Mouse (Mus musculus): ENCODE measurements around the gene Tnfsfm13. TPM values are rescaled to one million over a fixed set of nuclear protein-coding genes. Genes with fewer than 3 reads are reported as not detected.
A peak's percentile ranks its signal among the peaks of the same experiment; 100 is the strongest.

Gene Tnfsfm13
- total RNA-seq, 2 experiments from 2014 or later = 1.2 to 1.9 TPM

DNA sequence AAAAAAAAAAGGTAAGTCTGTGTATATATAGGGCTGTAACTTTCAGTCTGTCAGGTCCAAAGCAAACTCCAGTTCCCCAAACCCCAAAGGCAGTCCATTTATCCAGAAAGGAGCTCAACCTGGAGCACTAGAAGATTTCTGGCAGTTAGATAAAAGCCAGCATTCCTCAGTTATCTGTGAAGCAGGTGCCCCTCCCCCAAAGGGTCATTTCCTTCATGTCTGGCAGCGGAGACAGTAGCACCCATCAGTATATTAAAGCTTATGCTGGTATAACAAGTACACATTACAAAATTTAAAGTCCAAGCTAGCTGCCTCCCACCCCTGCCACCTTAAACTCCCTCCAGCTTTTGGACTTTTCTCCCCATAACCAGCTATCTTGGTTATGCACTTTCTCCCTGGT lies 3.7 kb upstream of the Tnfsfm13 start:
- Histone ChIP-seq H3K27ac (no peak overlapping the region), H3K4me3 (no peak overlapping the region)
- no peak for DNase-seq
- TF ChIP-seq CTCF (IDR thresholded peaks at IDR 0.05) = no peak
- intact Hi-C loops (cut with DNase I) = no loop called here

DNA sequence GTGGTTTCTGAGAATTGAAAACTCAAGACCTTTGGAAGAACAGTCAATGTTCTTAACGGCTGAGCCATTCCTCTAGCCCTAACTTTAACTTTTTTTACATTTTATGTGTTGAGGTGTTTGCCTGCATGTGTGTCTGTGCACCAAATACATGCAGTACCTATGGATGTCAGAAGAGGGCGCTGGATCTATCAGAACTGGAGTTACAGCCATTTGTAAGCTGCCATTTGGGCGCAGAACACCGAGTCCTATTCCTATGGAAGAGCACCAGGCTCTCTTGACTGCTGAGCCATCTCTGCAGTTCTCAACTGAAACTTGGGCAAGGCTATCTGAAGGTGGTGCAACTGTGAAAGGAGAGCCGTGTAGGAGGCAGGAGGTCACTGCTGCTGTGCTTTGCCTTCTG lies 2.7 kb upstream of the Tnfsfm13 start:
- intact Hi-C loops (cut with DNase I) = no loop called here
- no peak overlapping the region for H3K27ac ChIP-seq
- no peak overlapping the region for H3K4me3 ChIP-seq
- TF ChIP-seq CTCF (IDR thresholded peaks at IDR 0.05) = peak; percentile 22; the same call in 1 of the 2 replicates
- DNase-seq = no peak

DNA sequence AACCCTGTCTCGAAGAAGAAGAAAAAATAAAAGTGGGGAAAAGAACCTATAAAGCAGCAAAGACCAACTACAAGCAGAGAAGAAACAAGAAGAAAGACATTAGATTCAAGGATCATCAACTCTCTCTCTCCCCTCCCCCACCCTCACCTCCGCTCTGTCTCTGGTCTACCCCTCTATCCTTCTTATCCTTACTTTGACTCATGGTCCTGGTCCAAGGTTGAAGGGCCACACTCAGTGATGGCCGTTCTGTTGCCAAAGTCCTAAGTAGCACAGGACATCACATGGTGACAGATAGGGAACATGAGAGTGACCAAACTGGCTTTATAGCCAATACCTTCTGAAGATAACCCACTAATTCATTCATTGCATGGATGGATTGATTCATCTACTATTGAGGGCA lies 1.5 kb upstream of the Tnfsfm13 start:
- intact Hi-C loops (cut with DNase I) = no loop called here
- TF ChIP-seq CTCF (IDR thresholded peaks at IDR 0.05) = no peak
- no peak for DNase-seq

DNA sequence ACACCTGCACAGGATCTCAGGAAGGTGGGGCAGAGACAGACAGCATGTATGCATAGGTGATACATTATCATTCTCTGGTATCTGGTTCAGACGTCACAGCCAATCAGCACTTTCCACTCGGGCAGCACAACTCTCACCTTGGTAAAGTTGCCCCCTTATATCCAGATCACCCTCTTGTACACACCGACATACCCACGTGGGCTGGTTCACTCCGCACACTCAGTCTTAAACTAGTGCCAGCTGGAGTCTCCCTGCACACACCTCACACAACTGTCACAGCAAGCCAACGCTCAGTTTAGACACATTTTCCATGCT lies 895 bp downstream of the Tnfsfm13 start:
- H3K27ac ChIP-seq = peak overlapping the region; percentile 94
- TF ChIP-seq CTCF (IDR thresholded peaks at IDR 0.05) = no peak
- DNase-seq = no peak
- intact Hi-C loops (cut with DNase I) = no loop called here
- H3K4me3 ChIP-seq = peak overlapping the region; percentile 86

More for the DNA sequence above, 1.5 kb upstream of the Tnfsfm13 start:
- Histone ChIP-seq H3K4me3 (no peak overlapping the region), H3K27ac (no peak overlapping the region)

DNA sequence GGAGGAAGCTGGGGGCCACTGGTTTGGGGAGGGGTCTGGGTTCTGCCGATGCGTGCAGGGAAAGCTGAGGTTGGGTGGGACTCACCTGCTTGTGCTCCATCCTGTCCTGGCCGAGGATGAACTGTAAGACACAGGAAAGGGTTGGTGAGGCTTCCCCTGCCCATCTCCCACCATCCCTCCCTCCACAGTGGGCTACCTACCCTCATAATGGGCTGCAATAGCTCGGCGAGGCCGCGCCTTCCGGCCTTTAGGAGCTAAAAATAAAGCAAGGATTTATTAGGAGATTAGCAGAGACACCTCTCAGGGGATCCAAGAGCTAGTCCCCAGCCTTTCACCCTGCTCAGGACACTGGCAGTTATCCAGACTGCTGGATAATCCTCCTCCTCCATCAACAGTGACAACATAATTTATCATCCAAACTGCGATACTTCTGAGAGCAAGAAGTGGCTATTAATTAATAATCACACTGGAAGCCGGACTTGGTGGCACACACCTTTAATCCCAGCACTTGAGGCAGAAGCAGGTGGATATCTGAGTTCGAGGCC lies 2.4 kb downstream of the Tnfsfm13 start:
- no peak for TF ChIP-seq CTCF (IDR thresholded peaks at IDR 0.05)
- intact Hi-C loops (cut with DNase I) = no loop called here
- DNase-seq = peak; percentile 40
- peak overlapping the region; percentile 94 for H3K27ac ChIP-seq
- H3K4me3 ChIP-seq = peak overlapping the region; percentile 86

DNA sequence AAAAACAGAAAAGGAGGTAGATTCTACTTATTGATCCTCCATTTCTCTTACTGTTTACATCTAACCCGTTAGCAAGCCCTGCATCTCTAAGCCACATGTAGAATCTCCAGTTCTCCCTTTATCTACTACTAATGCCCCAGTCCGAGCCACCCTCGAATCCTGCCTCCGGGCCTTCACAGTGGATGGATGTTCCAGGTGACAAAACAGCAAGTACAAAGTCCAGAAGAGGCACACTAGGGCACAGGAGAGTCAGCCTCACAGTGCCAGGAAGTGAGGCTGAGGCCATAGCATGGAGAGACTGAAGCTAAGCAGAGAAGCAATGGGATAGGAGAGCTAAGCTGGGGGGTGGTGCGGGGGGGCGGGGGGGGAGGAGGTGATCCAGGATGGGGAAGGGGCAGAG lies 3.0 kb downstream of the Tnfsfm13 start:
- TF ChIP-seq CTCF (IDR thresholded peaks at IDR 0.05) = no peak
- Histone ChIP-seq H3K27ac (peak overlapping the region; percentile 94; the same call in 1 of the 2 replicates), H3K4me3 (peak overlapping the region; percentile 15)
- intact Hi-C loops (cut with DNase I) = no loop called here
- DNase-seq = no peak

GRCm38 (mm10) chr11:69692196-69692811 lies 3.6 kb downstream of the Tnfsfm13 start:
- intact Hi-C loops (cut with DNase I) = no loop called here
- H3K27ac ChIP-seq = peak overlapping the region; percentile 94; the same call in 1 of the 2 replicates
- no peak for TF ChIP-seq CTCF (IDR thresholded peaks at IDR 0.05)
- peak overlapping the region; percentile 15 for H3K4me3 ChIP-seq
- no peak for DNase-seq

- H3K27ac ChIP-seq = peak overlapping the region; percentile 51
- no peak for TF ChIP-seq CTCF (IDR thresholded peaks at IDR 0.05)
- no peak overlapping the region for H3K4me3 ChIP-seq
- intact Hi-C loops (cut with DNase I) = no loop called here
- DNase-seq = no peak
These were observed 6.0 kb downstream of the Tnfsfm13 start for GRCm38 (mm10) chr11:69689891-69690290.

- DNase-seq = no peak
- no peak for TF ChIP-seq CTCF (IDR thresholded peaks at IDR 0.05)
- Histone ChIP-seq H3K4me3 (peak overlapping the region; percentile 72), H3K27ac (peak overlapping the region; percentile 99)
- intact Hi-C loops (cut with DNase I) = no loop called here
These were observed 8.8 kb downstream of the Tnfsfm13 start for GRCm38 (mm10) chr11:69687061-69687460.

GRCm38 (mm10) chr11:69686377-69686776 lies 9.5 kb downstream of the Tnfsfm13 start:
- Histone ChIP-seq H3K27ac (peak overlapping the region; percentile 99), H3K4me3 (peak overlapping the region; percentile 72)
- no peak for TF ChIP-seq CTCF (IDR thresholded peaks at IDR 0.05)
- intact Hi-C loops (cut with DNase I) = no loop called here
- peak; percentile 90 for DNase-seq

GRCm38 (mm10) chr11:69685526-69686148 lies 10.3 kb downstream of the Tnfsfm13 start, which contains the start of gene Tnfsf13:
TSS of gene Tnfsf13 (minus strand) at chr11:69685784.
- Histone ChIP-seq H3K4me3 (peak within 1 kb of the TSS; percentile 72), H3K27ac (peak within 1 kb of the TSS; percentile 99)
- peak; percentile 86 for DNase-seq
- no peak for TF ChIP-seq CTCF (IDR thresholded peaks at IDR 0.05)
- intact Hi-C loops (cut with DNase I) = loop anchor here (2.0 kb wide), 1 partner anchor 21 kb away; no protein-coding TSS in a partner anchor

DNA sequence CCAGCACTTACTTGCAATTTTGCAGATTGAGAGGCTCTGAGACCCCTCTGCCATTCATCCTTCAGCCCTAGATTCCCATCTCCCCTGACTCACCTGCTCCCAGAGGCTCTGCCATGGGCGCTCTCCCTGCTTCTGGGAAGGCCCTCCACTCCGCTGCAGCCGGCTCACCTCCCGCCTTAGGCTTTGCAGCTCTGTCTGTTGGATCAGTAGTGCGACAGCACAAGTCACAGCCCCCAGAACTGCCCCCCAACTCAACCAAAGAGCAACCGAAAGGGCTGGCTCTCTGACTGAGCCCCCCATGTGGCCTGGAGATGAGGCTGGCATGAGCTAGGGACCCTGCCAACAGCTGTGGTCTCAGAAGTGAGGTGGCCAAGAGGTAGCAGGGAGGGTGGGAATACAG lies 11.0 kb downstream of the Tnfsfm13 start:
- peak overlapping the region; percentile 99 for H3K27ac ChIP-seq
- no peak for TF ChIP-seq CTCF (IDR thresholded peaks at IDR 0.05)
- intact Hi-C loops (cut with DNase I) = loop anchor here (2.0 to 5.0 kb wide), 3 partner anchors 22 to 192 kb away; partner anchors contain the start of genes Fgf11 and Tmem95
- DNase-seq = no peak
- peak overlapping the region; percentile 72 for H3K4me3 ChIP-seq

GRCm38 (mm10) chr11:69684128-69684745 lies 11.7 kb downstream of the Tnfsfm13 start:
- intact Hi-C loops (cut with DNase I) = loop anchor here (2.0 to 5.0 kb wide), 3 partner anchors 23 to 193 kb away; partner anchors contain the start of genes Fgf11 and Tmem95
- no peak for DNase-seq
- Histone ChIP-seq H3K4me3 (peak overlapping the region; percentile 72), H3K27ac (peak overlapping the region; percentile 99)
- TF ChIP-seq CTCF (IDR thresholded peaks at IDR 0.05) = no peak
